Mouse (Mus musculus): ENCODE measurements around the gene Gm27179. TPM values are rescaled to one million over a fixed set of nuclear protein-coding genes. Genes with fewer than 3 reads are reported as not detected.
"Not testable (repeated sequence)": the region's sequence is repeated elsewhere in the genome, so short reads cannot be mapped to it uniquely, and the experiment has no call there.

Gene Gm27179
- polyA plus RNA-seq, 1 experiment = not detected

GRCm38 (mm10) chr14:69470122-69470708 lies 42.1 kb downstream of the Gm27179 start:
- H3K79me2 ChIP-seq (ENCODE audit: control insufficient read depth, insufficient read depth); H3K36me3 ChIP-seq (ENCODE audit: control insufficient read depth, insufficient read depth); H3K27me3 ChIP-seq (ENCODE audit: control insufficient read depth, insufficient read depth, insufficient read length); H3K4me3 ChIP-seq (ENCODE audit: insufficient read depth, poor library complexity, severe bottlenecking); H3K79me3 ChIP-seq (ENCODE audit: low read depth); H3ac ChIP-seq (ENCODE audit: control insufficient read depth, insufficient read length, low read depth): not testable (repeated sequence)

DNA sequence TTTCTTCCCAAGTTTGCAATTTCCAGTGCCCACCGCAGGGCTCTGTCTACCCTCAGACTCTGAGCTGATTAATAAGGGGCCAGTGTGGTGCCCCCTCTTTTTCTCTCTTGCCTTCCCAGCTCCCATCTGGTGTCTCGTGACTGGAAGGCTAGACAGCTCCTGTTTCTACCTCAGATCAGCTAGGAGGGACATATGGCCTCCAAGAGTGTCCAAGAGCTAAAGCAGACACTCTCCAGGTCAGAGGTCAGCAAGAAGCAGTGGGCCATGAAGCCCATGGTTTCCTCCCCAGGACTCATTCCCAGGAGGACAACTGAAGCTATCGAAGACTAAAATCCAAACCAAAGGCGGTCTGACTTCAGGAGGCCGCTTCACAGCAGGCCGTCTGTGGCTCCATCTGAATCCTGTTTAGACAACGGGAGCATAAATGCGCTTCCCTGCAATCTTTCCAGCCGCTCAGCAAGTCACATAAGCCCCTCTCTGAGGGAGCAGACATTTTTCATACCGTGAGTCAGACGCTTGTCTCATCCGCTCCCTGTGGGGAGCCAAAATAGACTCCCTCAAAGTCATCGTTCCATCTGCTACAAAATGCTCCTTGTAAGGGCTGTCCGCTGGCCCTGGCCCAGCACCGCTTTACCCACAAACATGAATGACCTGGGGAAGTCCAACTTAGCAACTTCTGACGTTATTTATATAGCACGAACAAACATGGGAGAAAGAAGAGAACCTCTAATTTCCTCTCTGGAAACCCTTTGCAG lies 44.6 kb downstream of the Gm27179 start:
- H3K79me2 ChIP-seq (ENCODE audit: control insufficient read depth, insufficient read depth); H3K27me3 ChIP-seq (ENCODE audit: control insufficient read depth, insufficient read depth, insufficient read length); H3K36me3 ChIP-seq (ENCODE audit: control insufficient read depth, insufficient read depth); H3ac ChIP-seq (ENCODE audit: control insufficient read depth, insufficient read length, low read depth); H3K79me3 ChIP-seq (ENCODE audit: low read depth); H3K4me3 ChIP-seq (ENCODE audit: insufficient read depth, poor library complexity, severe bottlenecking): not testable (repeated sequence)

DNA sequence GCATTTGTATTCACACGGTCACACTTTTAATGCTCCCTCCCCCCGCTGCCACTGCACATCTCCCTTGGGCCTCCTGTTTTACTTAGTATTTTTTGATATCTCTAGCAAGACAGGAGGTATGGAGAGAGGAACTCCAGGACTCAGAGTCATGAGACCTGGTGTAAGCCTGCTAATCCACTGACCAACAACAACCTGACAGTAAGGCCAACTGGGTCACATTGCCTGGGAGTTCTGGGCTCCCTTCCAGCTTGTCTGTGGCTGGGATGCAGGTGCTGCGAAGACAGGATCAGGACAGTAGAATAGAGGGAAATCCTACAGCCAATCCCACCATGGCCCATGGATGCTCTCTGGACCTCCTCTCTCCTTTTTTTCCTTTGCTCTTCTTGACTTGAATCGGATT lies 47.9 kb downstream of the Gm27179 start:
- H3K36me3 ChIP-seq (ENCODE audit: control insufficient read depth, insufficient read depth); H3K79me3 ChIP-seq (ENCODE audit: low read depth); H3K27me3 ChIP-seq (ENCODE audit: control insufficient read depth, insufficient read depth, insufficient read length); H3K4me3 ChIP-seq (ENCODE audit: insufficient read depth, poor library complexity, severe bottlenecking); H3ac ChIP-seq (ENCODE audit: control insufficient read depth, insufficient read length, low read depth); H3K79me2 ChIP-seq (ENCODE audit: control insufficient read depth, insufficient read depth): not testable (repeated sequence)

Other genes starting within 250 kb of the Gm27179 start
- not detected for gene Synb, start 218.2 kb downstream of the Gm27179 start, polyA plus RNA-seq (2012; fragmentation: generic; extraction: Trizol)
- gene Gm16867, start 9.2 kb downstream of the Gm27179 start, polyA plus RNA-seq (2012; fragmentation: generic; extraction: Trizol) = not detected
- 6.7 TPM for gene Entpd4b, start 42.9 kb upstream of the Gm27179 start, polyA plus RNA-seq (2012; fragmentation: generic; extraction: Trizol)